Mouse (Mus musculus) cerebellum, postnatal 4 days (tissue): ENCODE measurements at regions not wholly inside any gene's neighbourhood (a gene's known extent, or its start where the extent isn't known, plus 50 kb on each side); places are given as distances from the start of the nearest gene placed in this dataset.
A peak's percentile ranks its signal among the peaks of the same experiment; 100 is the strongest.

Experiments
- DNase-seq, 2 experiments: peaks; one replicate each; pipeline ENCODE4 v3.0.0; 2022; ENCODE audit warnings: low spot score in 2 of 2, mixed read lengths in 1 of 2

DNA sequence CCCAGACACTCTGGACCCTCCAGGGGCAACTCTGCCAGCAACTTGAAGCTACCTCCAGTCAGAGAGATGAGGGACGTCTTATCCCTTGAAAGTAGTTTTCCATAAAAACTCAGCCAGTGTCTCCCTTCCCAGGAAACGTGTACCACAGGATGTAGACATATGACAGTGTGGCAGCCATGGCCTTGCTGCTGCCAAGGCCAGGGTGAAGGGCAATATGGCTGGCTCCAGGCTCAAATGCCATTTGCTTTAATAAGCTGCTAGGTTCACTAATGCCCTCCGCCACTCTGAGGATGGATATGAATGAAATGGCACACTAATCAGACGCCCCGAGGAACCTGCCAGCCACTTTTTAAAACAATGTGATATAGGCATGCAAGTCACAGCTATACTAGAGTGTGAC is 241.2 kb upstream of the Prox1 start:
- DNase-seq: no peak

DNA sequence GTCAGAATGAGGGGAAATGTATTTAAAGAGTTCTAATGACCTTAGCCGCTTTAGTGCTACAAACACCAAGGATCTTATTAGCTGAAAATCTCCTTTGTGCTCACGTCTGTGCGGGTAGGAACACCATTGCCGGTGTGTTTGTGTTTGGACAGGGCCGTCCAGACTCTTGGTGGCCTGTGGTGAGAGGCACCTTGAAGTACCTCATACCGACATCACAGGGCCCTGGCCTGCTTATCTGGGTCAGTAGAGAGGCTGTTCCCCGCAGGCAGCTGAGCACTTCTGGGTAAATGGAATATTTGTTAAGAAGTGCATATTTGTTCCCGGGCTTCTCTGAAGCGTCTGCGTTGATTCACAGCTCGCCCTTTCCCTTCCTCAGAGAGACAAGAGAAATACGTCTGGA is 232.8 kb upstream of the Prox1 start:
- no peak for DNase-seq

DNA sequence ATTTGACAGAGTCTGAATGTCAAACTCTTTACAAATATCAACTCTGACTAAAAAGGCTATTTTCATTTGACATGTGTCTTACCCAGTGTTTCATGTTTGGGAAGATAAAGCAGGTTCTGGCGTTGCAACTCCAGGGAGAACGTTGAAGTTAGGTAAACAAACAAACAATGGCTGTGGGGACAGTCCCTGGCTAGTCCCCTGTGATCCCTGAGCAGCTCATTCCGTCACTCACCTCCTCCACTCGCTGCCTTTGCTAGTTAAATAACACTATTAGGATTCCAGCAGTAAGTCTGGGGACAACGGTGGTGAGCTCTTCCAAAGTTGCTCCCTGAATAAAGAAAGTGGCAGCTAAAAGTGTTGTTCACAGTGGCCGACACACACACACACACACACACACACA is 227.8 kb upstream of the Prox1 start:
- no peak for DNase-seq

DNA sequence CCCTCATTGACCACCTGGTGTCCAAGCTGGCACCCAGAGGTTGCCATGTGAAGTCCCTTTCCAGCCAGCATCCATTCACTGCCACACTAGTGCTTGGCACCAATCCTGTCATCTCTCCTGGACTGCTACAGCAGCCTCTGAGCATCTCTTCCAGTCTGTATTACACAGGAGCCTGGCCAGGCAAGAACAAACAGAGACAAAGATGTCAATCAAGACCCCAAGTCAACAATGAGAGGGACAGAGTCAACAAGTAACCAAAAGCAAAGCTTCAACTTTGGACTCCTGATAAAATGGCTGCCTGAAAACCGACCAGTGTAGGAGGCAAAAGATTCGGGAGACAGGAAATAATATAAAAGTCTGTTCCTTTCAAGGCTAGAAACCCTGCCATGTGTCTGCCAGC is 227.3 kb upstream of the Prox1 start:
- DNase-seq: no peak

DNA sequence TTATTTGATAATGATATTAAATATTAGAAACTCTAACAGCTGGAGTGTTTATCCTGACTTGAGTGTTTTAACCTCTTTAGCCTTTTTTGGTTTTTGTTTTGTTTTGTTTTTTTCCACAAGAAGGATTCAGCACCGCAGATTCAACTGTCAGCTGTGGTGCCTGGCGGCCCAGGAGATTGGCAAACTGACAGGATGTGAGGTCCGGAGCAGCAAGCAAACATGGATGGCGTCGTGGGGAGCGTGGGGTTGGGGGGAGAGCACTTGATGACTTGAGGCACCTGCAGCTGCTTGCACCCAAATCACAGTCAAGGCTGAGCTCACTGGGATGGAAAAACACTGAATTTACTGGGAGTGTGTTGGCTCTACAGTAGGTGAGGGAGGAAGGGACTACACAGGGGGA is 222.5 kb upstream of the Prox1 start:
- DNase-seq: peak in 1 of 2 experiments; percentile 10

DNA sequence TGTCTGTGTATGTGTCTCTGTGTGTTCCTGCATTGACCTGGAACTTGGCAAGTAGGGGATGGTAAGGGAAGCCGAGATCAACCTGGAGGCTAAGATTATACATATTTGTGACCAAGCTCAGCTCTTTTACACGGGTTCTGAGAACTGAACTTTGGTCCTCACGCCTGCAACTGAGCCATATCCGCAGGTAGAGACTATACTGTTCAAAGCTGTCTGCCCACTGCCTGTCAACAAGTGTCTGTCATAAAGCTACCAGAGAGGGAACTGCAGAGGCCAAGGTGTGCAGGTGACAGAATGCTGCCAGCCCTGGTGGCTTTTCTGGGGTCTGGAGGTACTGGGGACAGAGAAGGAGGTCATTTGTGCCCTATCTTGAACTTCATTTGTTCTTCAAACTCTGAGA is 218.3 kb upstream of the Prox1 start:
- no peak for DNase-seq

DNA sequence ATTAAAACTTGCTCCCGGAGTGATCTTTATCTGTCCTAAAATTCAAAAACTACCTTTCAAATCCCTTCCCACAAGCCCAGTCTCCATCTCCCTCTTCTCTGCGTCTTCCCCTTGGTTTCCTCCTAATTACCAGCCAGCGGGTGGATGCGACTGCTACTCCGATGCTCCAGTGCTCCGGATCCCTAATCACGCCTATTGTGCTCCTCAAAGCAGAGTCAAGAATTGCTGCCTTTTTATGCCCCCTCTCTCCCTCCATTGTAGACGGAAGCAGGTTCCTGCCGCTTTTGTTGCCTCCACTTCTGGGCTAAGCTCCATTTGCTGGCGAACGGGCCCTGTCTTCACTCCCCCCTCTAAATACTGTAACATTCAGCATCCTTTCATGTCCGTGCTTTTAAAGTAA is 214.0 kb upstream of the Prox1 start:
- DNase-seq: no peak

DNA sequence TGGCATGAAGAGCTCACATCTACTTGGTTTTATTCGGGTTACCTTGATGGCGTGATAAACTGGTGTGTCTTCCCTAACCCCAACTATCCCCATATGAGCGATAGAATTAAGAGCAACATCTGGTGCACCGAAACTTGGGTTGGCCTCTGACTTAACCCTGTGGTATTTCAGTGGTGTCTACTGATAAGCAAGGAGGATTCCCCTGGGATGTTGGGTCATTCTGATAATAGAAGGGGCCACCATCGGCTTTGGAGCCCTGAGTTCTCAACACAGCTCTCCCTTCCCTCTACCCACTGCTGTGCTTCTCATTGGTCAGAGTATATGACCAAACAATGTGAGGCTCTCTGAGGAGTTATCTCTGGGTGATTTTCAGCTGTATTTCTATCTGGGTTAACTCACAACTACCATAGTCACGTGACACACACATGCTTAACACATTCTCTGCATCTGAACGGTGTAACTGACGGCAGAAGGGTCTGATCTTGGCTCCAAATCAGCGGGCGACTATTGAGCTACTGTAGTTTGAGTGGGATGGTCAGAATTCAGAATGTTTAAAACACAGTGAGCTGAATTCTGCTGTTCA is 212.8 kb upstream of the Prox1 start:
- DNase-seq: no peak

DNA sequence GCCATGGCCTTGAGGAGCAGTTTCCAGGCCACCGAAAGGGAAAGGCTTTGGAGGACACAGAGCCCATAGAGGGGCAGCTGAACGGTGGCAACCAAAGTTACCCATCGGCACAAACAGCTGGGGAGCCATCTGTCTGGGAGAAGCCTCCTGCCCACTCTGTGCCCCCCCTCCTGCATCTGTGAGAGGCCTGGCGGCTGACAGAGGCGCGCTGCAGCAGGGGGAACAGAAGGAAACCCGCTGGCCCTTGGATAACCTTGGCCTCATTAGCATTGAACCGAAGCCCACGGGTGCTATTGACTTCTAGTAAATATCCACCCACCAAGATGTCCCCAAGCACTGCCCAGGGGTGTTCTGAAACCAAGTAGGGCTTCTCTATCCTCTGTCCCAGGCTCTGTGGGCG is 209.6 kb upstream of the Prox1 start:
- peak in 1 of 2 experiments; percentile 14 for DNase-seq

DNA sequence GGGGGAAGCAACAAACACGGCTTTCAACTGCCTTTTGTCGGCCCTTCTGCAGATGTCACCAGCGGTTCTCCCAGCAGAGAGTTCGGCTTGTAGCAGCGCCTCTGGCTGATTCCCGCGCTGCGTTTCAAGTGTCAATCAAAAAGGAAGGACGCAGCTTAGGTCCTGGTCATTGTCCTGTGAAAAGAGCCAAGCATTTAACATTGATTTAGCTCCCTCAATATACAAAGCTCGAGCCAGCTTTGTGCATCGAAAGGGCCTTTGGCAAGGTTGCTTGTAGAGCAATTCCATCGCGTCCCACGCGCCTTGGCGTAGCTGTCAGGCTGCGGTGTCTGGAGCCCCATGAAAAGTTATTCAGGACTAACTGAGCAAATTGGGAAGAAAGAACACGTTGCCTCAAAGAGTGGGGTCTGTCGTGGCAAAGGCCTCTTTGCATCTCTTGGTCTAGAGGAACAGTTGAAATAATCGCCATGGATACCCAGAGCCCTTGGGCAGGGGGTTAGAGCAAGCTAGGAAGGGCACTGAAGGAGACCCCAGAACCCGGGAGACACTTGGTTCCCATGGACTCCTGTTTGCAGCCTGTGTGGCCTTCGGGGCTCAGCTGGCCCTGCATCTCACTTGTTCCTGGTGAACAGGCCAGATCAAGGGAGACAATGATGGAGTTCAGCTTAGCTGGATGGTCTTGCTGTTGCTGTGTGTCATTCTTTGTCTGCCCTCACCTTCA is 204.8 kb upstream of the Prox1 start:
- no peak for DNase-seq

DNA sequence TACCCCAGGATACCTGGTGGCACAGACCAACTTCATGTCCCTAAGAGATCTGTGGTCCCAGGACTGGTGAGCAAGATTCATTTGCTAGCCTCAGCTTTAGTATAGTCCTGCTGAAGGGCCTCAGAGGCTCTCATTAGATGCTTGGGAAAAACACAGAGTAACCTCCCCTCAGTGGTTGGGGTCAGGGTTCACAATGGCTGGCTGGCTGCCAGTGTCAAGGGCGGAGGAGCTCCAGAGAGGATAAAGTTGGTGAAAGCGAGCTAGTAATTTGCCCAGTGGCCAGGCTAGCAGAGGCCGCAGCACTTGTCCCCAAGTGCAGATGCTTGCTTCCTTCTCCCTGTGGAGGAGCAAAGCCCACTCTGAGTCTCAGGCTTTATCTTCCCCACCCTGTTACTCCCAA is 203.8 kb upstream of the Prox1 start:
- no peak for DNase-seq

DNA sequence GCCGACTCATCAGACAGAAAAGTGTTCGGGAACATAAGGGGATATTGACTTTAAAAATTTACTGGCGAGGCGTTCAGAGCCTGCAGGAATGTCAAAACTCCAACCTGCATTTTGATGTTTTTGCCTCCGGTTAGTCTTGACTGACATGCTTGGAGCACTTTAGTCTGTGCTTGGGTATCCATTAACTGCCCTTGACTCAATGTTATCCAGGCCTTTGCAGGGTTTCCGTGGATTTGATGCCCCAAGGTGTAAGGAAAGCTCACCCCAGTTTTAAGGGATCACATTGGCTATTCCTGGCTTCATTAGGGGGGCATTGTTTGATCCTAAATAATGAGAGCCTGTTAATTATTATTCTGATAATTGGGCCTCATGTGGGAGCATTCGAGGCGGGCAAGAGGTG is 196.1 kb upstream of the Prox1 start:
- DNase-seq: no peak

DNA sequence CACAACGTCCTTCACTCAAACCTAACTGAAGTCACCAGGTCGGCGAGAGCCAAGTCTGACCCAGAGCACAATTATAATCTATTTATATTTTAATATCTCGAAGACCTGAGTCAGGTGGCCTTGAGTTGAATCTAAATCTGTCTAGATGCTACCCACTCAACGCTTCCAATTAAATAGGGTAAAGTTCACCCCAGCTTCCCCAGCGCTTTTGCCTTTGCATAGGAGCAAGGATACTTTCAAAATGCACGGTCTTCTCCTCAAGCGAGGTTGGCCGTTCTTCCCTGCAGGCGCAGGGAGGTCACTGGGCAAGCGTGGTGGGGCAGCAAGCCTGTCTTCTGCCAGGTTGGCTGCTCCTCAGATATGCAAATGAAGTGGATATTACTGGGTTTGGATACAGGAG is 194.6 kb upstream of the Prox1 start:
- no peak for DNase-seq

DNA sequence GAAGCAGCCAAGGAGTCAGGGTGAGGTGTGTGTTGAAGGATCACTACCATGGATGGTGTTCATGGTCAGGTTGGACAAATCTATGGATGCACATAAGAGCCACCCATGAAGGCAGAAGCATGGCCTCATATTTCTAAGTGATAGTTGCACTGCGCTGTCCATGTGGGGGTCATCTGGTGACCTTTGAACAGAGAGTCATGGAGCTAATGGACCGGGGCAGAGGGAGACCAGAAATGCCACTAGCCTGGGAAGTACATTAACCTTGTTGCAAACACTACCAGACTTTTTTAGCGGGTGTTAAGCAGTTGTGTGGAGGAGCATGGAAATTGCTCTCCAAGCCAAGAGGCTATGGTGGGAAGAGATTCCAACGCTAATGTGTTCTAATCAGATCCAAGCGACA is 190.1 kb upstream of the Prox1 start:
- no peak for DNase-seq

DNA sequence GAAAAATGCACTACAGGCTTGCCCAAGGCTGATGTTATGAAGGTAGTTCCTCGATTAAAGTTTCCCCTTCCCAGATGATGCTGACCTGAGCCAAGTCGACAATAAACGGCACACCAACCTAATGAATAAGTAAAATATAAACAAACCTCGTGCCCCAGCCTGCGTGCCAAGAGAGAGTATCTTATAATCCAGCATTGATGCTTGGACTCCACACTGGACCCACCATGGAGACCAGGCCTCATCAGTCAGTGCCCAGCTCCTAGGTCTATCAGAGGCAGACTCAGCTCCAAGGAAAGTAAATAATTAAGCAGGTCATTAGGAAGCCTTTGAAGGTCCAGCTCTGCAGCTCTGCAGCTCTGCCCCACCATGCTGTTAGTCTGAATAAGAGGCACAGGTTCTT is 187.3 kb upstream of the Prox1 start:
- DNase-seq: no peak

DNA sequence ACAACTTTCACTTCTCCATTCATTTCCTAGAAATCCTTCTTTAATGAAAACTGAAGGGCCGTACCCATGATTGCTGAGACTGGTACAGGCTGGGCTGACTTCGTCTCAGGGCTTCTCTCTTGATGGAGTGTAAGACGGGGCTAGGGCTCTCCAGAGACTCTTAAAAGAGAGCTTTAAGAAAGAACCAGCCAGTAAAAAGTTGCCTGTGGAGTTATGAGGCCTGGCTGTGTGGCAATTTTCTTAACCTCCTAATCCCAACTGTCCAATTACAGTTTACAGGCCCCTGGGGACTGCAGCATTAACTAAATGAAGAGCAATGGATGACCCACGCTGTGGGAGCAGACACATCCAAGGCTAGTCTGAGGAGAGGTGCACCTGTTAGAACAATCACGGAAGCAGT is 177.1 kb upstream of the Prox1 start:
- no peak for DNase-seq

DNA sequence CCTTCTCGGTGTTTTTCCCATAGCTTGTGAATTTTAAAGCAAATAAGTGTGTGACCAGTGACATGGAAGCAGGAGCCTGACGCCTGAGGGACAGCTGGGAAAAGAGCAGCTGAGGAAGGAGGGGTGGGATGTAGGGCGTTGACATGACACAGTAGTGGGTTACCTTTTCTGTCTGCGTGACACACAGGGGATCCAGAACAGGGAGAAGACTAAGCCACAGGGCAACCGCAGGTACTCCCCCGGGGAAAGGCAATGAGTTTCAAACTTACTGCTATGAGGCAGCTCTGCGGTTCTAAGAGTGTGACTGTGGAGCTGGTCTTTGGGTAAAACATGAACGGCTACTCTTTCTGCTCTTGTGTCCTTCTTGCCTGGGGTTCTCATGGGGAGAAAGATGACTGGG is 170.2 kb upstream of the Prox1 start:
- no peak for DNase-seq

DNA sequence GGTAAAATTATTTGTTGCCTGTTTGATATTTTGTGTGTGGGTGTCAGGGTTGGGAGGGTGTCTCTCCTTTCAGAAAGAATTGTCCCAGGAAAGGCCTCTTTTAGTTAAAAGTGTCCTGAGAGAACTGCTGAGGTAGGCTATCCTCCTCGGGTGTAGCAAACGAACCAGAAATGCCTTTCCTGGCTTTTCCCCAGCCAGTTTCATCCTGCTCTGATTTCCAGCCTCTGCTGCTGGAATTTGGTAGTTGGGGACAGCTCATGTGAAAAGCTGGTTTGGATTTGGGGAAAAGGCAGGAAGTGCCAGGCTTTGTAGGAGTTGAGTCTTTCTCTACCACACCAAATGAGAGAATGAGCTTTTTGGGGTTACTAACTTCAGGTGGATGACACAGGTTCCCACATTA is 164.0 kb upstream of the Prox1 start:
- DNase-seq: no peak

DNA sequence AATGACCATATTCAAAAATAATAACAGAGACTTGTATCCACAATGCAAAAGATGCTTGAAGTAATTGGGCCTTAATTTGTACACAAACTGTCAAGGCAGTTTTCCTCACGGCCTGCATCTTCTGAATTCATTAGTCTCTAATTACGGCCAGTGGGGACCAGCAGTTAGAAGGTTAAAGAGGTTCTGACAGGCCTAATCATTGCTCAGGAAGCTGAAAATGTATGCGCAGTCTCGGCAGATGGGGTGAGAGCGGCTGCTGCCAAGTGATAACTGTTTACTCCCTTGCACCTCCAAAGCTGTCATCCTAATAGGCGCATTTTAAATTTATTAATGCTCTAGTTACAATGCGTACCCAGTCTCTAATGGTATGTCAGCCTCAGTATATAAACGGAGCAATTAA is 163.5 kb upstream of the Prox1 start:
- DNase-seq: peak in 1 of 2 experiments; percentile 28

DNA sequence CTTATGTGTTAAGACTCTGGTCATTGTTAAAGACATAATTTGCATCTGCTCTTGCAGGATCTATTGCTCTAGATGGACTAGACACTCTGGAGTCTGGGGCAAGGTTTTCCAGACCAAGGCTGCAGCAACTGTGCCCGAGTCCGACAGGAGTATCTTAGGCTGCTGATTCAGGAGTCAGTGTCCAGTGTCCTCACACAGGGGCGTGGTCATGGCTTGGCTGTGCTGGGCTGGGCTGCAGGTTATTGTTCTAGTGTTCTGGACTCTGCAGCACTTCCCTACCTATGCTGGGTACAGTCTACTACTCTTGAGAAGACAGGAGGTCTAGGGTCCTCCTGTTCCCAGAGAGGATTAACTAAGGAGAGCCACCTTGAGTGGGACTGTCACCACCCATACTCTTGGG is 161.5 kb upstream of the Prox1 start:
- DNase-seq: no peak

DNA sequence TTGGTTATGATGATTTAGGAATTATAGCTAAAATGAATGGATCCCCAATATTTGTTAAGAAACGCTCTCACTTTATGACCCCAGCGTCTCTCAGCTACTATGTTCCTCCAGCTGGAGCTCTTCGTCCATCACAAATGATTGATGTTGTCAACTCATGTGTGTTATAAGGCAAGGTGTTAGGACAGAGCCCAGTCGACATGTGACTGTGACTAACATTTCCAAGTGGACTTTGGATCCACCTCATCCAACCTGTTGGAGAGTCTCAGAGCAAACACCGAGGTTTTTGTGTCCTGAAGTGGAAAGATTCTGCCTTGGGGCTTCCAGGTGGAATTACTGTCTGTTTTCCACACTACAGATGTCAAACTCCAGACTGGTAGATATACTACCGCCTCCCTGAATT is 154.0 kb upstream of the Prox1 start:
- DNase-seq: no peak

DNA sequence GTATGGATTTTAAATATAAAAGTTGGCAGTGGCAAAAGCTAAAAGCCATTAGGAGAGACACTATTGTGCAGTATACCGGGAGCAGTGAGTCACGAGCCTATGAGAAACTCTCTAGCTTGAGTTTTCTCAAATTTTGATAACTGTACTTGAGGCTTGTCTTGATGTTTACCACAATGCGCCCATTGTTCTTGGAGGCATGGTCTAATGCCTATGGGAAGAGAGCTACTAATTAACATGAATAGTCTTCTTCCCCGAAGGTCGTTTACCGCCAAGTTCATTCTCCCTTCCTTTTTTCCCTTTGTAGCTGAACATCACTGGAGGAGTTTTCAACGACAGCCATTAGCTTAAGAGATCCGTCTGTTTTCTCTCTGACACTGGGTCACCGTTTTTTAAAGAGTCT is 153.2 kb upstream of the Prox1 start:
- DNase-seq: no peak

DNA sequence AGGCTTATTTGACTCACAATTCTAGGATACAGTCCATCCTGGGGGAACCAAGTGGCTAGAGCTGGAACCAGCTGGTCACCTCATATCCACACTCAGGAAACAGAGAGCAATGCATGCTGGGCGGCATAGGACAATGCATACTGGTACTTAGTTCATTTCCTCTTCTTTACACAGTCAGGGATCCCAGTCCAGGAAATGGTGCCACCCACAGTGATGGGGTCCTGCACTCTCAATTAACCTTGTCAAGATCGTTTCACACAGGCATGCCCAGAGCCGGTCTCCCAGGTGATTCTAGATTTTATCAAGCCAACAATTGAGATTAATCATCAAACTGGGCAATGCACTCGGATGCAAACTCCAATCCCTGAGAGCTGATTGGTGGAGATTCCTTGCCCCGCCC is 145.7 kb upstream of the Prox1 start:
- DNase-seq: no peak

DNA sequence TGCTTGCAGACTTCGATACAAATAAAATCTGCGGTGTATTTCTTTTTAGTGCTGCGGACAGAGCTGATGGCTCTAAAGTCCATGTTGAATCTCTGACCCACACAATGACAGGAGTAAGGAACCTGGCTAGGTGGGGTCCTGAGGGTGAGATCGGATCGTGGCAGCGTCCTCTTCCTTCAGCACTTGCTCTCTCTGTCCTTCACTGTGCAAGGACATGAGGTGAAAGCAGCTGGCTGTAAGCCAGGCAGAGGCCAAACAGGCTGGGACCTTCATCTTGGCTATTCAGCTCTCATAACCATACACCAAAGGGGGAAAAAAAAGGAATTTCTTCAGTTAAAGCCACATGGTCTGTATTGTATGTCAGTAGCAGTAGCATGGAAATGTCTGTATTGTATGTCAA is 139.3 kb upstream of the Prox1 start:
- no peak for DNase-seq
